Mouse (Mus musculus) cortical plate, adult 2 months (tissue): ENCODE measurements around the gene Micu1.

Experiments
- CTCF ChIP-seq: fragments of 200-500 bp; IDR thresholded peaks from 2 replicates; pipeline ENCODE4 v1.5.1; 2011; ENCODE audit warnings: mild to moderate bottlenecking, control low read depth, low read length; ENCODE audit not compliant: insufficient read depth; ENCODE audit errors: extremely low read depth
- POLR2A ChIP-seq: fragments of 200-500 bp; IDR thresholded peaks from 2 replicates; pipeline ENCODE4 v1.6.1; 2011; ENCODE audit warnings: mild to moderate bottlenecking, low read length, control low read depth; ENCODE audit not compliant: insufficient read depth; ENCODE audit errors: extremely low read depth

GRCm38 (mm10) chr10:59800159-59800558 lies 97.9 kb downstream of the Micu1 start:
- no peak for TF ChIP-seq CTCF
- TF ChIP-seq POLR2A = no peak
